Mouse (Mus musculus): ENCODE measurements around the gene Trim2.

The Trim2 gene

DNA sequence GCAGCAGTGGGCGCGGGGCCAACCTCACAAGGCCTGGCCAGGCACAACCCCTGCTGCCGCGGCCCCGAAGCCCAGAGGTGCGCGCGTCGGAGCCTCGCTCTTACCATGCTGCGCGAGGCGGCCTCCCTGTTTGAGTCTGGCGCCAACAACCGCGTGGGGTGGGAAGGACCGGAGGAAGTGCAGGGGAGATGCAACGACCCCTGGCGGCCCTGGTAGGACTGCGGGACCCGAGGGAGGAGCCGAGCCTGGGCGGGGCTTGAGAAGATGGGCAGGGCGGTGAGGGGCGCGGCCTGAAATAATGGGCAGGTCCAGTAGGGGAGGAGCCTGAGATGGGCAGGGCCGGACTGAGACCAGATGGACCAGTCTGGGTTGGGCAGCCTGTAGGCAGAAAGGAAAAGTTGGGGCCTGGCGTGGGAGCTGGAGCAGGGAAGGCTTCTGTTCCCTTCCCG, 151.1 kb downstream of the Trim2 start, which contains the start of gene Mnd1:
Gene Mnd1 (minus strand): TSS at position 229 of the 449 bp plus-strand sequence.
- peak; percentile 84 for DNase-seq (ENCODE audit: extremely low spot score, low read depth, low spot score)

DNA sequence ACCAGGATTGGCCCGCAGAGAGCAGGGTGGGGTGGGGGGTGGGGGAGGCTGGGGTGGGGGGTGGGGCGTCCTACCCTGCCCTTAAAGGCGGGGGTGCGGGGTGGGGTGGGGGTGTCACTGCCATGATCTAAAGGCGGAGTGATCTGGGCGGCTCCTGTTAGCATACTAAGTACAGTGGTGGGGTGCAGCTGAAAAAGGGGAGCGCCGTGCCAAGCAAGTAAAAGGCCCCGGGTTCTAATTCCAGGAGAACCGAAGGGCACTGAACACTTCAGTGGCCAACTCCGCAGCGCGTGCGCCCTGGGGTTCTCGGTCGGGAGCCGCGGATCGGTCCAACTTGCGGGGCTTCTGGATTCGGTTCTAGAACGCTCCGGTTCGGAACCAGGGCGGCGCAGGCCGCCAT, 151.5 kb downstream of the Trim2 start:
- no peak for DNase-seq (ENCODE audit: extremely low spot score, low read depth, low spot score)

DNA sequence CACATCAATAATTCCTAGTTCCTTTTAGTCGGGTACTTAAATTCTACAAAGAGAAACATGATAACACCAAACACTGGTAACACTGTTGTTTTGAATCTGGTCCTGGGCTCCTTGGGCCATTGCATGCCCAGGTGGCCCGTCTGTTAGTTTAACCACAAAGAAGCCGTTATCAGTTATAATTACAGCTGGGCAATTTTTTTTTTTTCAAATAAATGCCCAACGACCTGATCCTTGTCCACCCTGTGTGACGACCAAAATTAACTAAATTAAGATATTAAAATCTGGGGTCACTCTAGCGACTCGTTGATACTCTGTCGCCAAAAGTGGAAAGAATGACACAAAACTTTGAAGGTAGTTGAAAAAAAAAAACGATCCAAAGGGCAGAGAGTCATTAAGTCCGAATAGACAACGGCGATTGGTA, 151.9 kb downstream of the Trim2 start:
- DNase-seq (ENCODE audit: extremely low spot score, low read depth, low spot score): no peak

DNA sequence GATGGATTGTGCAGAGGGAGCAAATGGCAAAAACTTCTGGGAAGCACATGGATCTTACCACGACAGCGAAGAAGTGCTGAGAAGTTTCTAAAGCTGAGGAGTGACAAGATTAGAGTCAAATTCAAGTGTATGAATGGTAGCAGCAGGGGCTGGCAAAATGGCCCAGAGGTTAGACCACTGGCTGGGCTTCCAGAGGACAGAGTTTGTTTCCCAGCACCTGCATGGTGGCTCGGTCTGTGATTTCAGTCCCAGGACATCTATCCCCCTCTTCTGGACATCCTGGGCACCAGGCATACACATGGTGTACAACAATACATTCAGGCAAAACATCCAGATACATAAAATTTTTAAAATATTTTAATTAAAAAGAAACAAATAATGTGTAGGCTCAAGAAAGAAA, 156.8 kb downstream of the Trim2 start:
- DNase-seq (ENCODE audit: extremely low spot score, low read depth, low spot score): no peak

DNA sequence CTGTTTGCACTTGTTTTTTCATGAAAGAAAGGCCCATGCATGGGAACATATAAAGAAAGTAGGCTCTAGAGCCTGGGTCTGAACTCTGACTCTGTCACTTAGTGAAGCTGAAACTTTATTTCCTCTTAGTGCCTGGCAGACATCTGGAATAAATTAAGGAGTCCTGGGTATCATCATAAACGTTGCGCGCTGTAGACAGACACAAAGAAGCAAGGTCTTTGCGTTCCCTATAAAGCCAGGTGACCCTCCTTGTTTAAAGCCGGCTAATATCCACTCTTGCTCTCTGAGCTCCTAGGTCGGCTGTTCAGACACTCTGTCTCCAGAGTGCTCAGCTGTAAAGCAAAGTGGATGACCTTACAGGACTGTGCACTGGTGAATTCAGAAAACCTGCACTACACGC, 165.7 kb downstream of the Trim2 start:
- peak; percentile 77 for DNase-seq (ENCODE audit: extremely low spot score, low read depth, low spot score)

DNA sequence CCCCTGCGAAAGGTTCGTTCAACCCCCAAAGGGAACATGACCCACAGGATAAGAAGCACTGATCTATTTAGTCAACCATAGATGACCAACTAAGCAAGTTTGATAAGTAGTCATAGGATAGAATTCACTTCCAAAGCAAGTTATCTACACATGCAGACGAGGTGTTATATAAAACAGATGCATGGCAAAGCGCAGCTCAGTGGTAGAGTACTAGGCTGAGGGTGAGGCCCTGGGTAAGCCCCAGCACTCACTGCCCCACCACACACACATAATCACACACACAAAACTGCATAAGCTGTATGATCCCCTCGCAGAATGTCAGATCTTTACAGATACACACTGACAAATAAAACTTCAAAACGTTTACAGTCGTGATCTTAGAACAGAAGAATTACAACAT, 170.2 kb downstream of the Trim2 start:
- DNase-seq (ENCODE audit: extremely low spot score, low read depth, low spot score): no peak

DNA sequence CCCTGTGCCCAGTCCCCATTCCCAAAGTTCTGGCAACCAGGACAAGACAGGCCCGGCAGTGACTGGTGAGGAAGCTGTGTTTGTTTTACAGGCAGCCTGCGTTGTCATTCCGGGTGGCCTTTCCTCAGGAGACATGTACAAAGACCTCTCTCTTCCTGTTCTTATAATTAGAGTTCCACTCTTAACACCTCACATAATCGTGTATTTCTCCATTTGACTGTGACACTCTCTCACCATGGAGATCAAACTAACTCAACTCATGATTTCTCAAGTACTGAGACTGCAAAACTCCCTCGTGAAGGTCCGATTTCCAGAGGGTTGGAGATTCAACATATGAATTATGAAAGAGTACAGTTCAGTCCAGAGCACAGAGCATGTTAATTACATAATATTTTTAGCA, 170.7 kb downstream of the Trim2 start:
- no peak for DNase-seq (ENCODE audit: extremely low spot score, low read depth, low spot score)

DNA sequence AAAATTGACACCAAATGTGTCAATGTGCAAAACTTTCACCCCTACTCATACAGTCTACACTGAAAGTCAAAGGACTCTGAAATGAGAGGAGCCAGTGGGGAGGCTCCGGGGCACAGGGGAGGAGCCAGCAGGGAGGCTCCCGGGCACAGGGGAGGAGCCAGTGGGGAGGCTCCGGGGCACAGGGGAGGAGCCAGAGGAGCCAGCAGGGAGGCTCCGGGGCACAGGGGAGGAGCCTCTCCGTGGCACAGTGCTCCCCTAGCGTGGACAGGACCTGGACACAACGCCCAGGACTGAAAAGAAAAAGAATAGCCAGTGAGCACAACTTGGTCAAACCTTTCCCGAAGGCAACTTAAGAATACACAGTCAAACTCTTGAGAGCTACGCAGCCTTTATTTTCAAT, 171.3 kb downstream of the Trim2 start:
- no peak for DNase-seq (ENCODE audit: extremely low spot score, low read depth, low spot score)

DNA sequence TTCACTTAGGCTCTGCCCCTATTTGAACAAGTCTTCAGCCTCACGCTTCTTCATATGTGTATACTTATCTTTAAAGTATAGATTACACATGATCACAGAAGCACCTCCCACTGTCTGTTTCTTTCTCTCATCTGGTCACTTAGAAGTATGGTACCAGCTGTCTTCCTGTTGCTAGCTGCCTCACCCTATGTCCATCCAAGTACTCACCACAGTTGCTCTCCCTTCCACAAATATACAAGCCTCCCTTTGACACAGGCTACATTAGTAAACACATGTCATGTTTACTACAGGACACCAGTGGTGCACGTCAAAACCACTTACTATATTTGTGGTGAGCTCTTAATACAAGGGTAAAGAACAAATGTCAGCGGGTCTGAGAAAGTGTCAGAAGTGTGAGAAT, 175.3 kb downstream of the Trim2 start:
- no peak for DNase-seq (ENCODE audit: extremely low spot score, low read depth, low spot score)

DNA sequence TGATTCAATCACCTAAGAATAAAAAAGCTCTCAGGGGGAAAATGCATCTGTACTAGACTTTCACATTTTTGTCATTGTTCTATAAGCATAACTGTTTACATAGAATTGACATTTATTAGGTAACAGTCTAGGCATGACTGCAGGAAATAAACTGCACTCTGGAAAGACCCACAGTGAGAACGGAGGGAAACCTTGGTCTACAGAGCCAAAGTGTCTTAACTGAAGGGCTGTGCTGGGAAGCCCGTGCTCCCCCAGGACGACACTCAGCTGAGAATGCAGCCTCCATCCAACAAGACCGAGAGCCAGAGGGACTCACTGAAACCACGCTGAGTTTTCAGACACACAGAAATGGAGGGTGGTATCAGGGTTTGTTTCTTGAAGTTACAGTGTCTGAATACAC, 175.9 kb downstream of the Trim2 start:
- no peak for DNase-seq (ENCODE audit: extremely low spot score, low read depth, low spot score)

DNA sequence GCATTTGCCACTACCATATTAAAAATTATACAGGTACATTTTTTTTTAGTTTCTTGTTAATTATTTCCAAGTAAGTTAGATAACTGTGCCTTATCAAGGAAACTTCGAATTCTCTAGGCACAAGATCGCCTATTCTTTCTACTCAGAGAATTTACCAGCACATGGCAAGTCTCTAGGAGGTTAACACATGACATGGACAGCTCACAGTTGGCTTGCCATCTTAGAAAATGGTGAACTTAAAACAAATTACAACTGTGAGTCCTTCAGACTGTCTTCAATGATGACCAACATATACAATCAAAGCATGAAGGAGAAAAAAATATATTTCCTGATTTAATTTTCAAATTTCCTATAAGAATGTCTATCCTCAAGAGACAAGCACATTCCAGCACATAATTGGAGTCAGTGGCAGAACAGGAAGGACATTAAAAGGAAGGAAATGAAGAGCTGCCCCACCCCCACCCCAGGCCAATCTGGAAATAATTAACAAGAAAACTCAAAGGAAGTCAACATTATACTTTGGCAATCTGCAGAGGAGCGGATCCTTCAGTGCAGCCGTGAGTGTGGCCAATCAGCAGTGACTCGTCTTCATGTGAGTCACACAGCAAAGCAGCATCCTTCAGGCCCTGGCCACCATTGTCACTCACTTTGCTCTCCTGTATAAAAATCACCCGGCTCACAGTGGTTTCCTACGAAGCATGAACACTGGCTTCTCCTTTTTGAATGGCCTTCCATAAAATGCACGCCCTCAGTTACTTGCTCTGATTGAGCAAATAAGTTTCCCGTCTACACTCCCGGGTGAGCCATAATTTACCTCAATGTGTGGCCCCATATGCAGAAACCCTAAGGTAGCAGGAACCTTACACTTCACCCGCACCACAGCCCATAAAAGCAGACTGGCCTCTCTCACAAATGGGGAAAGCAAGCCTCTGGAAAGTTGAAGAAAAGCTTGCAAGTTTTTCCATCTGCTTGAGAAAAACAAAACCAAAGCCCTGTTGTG, 177.5 kb downstream of the Trim2 start:
- DNase-seq (ENCODE audit: extremely low spot score, low read depth, low spot score): peak; percentile 60

DNA sequence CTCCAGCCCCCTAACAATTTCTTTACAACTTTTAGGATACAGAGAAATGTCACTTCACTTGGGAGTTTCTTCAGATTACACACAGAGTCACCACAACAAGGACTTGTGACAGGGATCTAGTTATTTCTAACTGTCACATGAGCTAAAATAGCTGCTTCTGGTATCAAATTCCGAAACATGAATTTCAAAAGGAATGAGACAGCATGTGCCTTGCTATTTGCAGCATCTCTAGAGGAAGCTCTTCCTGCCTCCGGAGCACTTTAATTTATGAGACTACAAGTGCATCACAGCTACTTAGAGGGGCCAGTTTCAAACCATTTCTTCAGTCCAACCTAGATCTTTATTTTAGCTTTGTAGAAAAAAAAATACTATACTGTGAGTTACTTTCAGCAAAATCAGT, 179.2 kb downstream of the Trim2 start:
- no peak for DNase-seq (ENCODE audit: extremely low spot score, low read depth, low spot score)

DNA sequence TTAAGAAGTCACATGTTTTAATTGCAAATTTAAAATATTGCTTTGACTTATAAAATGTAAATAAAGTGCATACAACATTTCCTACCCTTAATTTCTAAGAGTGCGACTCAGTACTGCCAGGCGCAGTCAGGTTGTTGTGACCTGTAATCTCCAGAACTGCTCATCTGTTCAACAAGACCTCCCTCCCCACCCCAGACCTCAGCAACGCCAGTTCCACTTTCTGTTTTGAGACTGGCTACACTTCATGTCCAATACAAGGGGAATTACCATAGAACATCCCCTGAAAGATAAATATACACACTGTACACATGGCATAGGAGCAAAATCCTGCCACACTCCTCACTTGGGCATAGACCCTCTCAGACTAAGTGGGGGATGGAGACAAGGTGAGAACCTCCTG, 180.0 kb downstream of the Trim2 start:
- DNase-seq (ENCODE audit: extremely low spot score, low read depth, low spot score): no peak

DNA sequence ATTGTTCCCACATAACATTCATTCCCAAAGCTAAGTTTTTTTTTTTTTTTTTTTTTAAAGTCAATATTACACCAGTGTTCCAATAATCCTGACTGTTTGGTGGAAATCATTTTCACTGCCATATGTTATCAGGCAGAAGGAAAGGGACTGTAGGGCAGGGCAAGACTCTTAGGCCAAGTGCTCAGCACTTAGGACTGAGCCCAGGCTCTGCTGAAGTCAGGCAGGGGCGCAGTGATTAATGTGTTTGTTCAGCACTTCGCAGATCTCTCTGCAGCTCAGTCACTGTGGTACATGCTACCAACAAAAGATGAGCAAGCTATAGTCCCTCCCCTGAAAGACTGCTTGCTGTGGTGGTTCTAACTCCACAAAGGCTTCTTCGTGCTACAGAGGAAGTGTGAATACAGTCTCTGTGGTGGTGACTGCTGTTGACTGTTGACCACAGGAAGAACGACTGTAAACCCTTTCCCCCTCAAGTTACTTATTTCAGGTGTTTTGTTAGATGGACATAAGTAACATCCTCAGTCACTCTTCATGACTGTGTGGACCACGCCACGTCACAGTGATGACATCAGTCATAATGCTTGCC, 180.9 kb downstream of the Trim2 start:
- DNase-seq (ENCODE audit: extremely low spot score, low read depth, low spot score): no peak

DNA sequence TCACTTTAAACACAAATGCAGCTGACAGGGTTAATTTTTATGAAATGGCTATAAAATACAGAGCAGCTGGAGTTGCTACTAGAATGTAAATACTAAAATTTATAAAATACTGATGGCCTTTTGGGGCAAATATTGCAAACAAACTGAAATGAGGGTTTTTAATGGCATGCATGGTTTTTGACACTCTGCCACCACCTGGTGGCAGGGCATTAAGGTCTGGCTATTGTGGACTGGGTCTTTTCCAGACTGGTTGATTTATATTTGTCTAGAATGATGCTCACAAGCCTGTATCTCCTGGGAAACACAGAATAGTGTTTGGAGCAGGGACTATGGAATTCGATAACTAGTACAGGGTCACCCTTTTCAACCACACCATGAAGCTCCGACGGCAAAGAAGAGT, 183.2 kb downstream of the Trim2 start:
- DNase-seq (ENCODE audit: extremely low spot score, low read depth, low spot score): no peak

DNA sequence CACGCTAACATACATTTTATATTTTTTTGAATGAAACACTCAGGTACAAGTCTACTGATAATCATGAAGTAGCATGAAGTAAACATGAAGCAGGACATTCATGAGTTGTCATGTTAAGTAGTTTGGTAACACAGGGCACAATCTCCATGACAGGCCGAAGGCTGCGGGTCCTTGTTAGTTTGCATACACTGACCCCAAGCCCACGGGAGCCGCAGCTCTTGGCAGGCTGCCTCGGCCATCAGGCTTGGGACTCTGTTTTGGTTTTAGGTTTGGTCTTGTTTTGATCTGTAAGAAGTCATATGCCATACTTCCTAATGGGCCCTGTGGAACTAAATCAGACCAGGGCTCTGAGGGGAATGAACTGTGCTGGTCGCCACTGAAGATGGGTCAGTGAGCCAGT, 188.0 kb downstream of the Trim2 start:
- DNase-seq (ENCODE audit: extremely low spot score, low read depth, low spot score): no peak

DNA sequence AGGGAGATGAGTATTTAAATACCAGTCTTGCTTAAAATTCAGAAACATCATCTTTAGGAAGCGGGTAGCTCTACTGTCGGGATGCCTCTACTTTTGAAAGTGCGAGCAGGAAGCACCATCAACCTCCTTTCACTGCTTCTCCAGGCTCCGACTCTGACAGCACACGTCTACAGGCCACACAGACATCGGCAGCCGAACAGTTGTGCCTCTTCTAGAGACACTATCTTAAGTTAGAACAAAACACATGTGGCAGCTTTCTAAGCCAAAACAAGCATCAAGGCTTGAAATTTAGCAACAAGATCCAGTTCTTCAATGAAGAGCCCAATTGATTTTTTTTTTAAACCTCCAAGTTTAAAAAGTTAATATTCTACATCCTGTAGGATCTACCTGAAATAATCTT, 188.5 kb downstream of the Trim2 start:
- no peak for DNase-seq (ENCODE audit: extremely low spot score, low read depth, low spot score)
